Mouse (Mus musculus): ENCODE results near the gene Mafg. TPM values are rescaled to one million over a fixed set of nuclear protein-coding genes. Genes with fewer than 3 reads are reported as not detected.
"Not testable (repeated sequence)": the region's sequence is repeated elsewhere in the genome, so short reads cannot be mapped to it uniquely, and the experiment has no call there.

The Mafg gene
- total and polyA plus RNA-seq, 3 experiments, result 17.0 to 63.7 (median 29.3) TPM

GRCm38 (mm10) chr11:120582982-120583293 lies 50.5 kb downstream of the Mafg start:
- peak; percentile 78; the same call in 1 of the 2 replicates for TF ChIP-seq MAFK (IDR thresholded peaks at IDR 0.05; ENCODE audit: insufficient replicate concordance, low read length)
- H3K36me3 ChIP-seq (replicated peaks in 1 of 2; ENCODE audit: control insufficient read depth in 1 of 2, insufficient read depth in 1 of 2, low read length in 1 of 2), result peaks cover 49 to 64% of the 10 kb centered on the region in 2 experiments
- H3K9ac ChIP-seq (ENCODE audit: insufficient read depth, low read depth); dilution Hi-C loops (cut with MboI; ENCODE audit: extremely low pct_ligation_motif_present, extremely low pct_unique_long_range_greater_than_20kb, low sequenced_read_pairs); H3K4me2 ChIP-seq (ENCODE audit: insufficient read depth, low read depth, poor library complexity, severe bottlenecking); DNase-seq (ENCODE audit: extremely low read depth); H3K27ac ChIP-seq (ENCODE audit: insufficient read depth, low read depth); H3K9me3 ChIP-seq (replicated peaks; ENCODE audit: low read length); H3K27me3 ChIP-seq (replicated peaks); H3K4me3 ChIP-seq (replicated peaks in 1 of 3; ENCODE audit: low read depth in 2 of 3, low read length in 2 of 3, poor library complexity in 1 of 3); in situ Hi-C loops (cut with MboI; ENCODE audit: low pct_ligation_motif_present, low pct_unique_long_range_greater_than_20kb, low sequenced_read_pairs): not testable (repeated sequence)
- peaks cover 11 to 35% of the 10 kb centered on the region in 2 experiments for H3K4me1 ChIP-seq (ENCODE audit: control insufficient read depth in 1 of 2, insufficient read depth in 2 of 2)
- peaks cover 27% of the 10 kb centered on the region for H3K79me2 ChIP-seq (replicated peaks; ENCODE audit: control insufficient read depth, extremely low read depth, insufficient read depth, poor library complexity, severe bottlenecking)

GRCm38 (mm10) chr11:120582268-120582981 lies 51.0 kb downstream of the Mafg start:
- Histone ChIP-seq H3K4me1 (ENCODE audit: control insufficient read depth in 1 of 2, insufficient read depth in 2 of 2) (peaks cover 11 to 40% of the 10 kb centered on the region in 2 experiments), H3K9ac (ENCODE audit: insufficient read depth, low read depth) (peak overlapping the region; percentile 93), H3K27ac (ENCODE audit: insufficient read depth, low read depth) (peak overlapping the region; percentile 89), H3K79me2 (replicated peaks; ENCODE audit: control insufficient read depth, extremely low read depth, insufficient read depth, poor library complexity, severe bottlenecking) (peaks cover 27% of the 10 kb centered on the region), H3K9me3 (replicated peaks; ENCODE audit: low read length) (peaks cover 4% of the 10 kb centered on the region), H3K36me3 (replicated peaks in 1 of 2; ENCODE audit: control insufficient read depth in 1 of 2, insufficient read depth in 1 of 2, low read length in 1 of 2) (peaks cover 50 to 64% of the 10 kb centered on the region in 2 experiments), H3K27me3 (replicated peaks) (no peaks in the 10 kb centered on the region), H3K4me3 (replicated peaks in 1 of 3; ENCODE audit: low read depth in 2 of 3, low read length in 2 of 3, poor library complexity in 1 of 3) (peak overlapping the region; percentile 61 to 85 (median 77)), H3K4me2 (ENCODE audit: insufficient read depth, low read depth, poor library complexity, severe bottlenecking) (peak overlapping the region; percentile 74)
- peak; percentile 75 for DNase-seq (ENCODE audit: extremely low read depth)
- TF ChIP-seq UBTF (IDR thresholded peaks at IDR 0.05; ENCODE audit: low read depth, low read length) (no peak), POLR2A (IDR thresholded peaks at IDR 0.05; ENCODE audit: low read depth, low read length) (0 out of 2 replicates have a peak, but pooled peaks have one; percentile 5), RCOR1 (conservative IDR thresholded peaks at IDR 0.05; ENCODE audit: low read depth, low read length) (no peak), SMC3 (IDR thresholded peaks at IDR 0.05; ENCODE audit: low read depth, low read length) (peak; percentile 6; the same call in 1 of the 2 replicates), SIN3A (IDR thresholded peaks at IDR 0.05; ENCODE audit: low read length) (no peak; the same call in 1 of the 2 replicates), JUND (conservative IDR thresholded peaks at IDR 0.05; ENCODE audit: low read depth, low read length) (no peak), ETS1 (conservative IDR thresholded peaks at IDR 0.05; ENCODE audit: low read depth, low read length) (no peak), ZNF384 (IDR thresholded peaks at IDR 0.05; ENCODE audit: low read depth, low read length) (no peak), CHD2 (IDR thresholded peaks at IDR 0.05; ENCODE audit: low read length) (no peak), PAX5 (IDR thresholded peaks at IDR 0.05; ENCODE audit: low read length) (no peak), CTCF (conservative IDR thresholded peaks at IDR 0.05 in 1 of 2, IDR thresholded peaks at IDR 0.05 in 1 of 2; ENCODE audit: low read depth in 2 of 2, low read length in 2 of 2) (peak; percentile 65 to 81), TCF12 (IDR thresholded peaks at IDR 0.05; ENCODE audit: low read depth, low read length) (peak; percentile 34; the same call in 1 of the 2 replicates), IRF4 (IDR thresholded peaks at IDR 0.05; ENCODE audit: low read depth, low read length) (no peak), ZC3H11A (IDR thresholded peaks at IDR 0.05; ENCODE audit: low read depth, low read length) (no peak), ELF1 (IDR thresholded peaks at IDR 0.05; ENCODE audit: low read depth, low read length) (no peak), POLR2AphosphoS2 (IDR thresholded peaks at IDR 0.05; ENCODE audit: low read depth, low read length) (0 out of 2 replicates have a peak, but pooled peaks have one; percentile 27), EP300 (IDR thresholded peaks at IDR 0.05; ENCODE audit: low read length) (0 out of 2 replicates have a peak, but pooled peaks have one; percentile 2), USF2 (conservative IDR thresholded peaks at IDR 0.05; ENCODE audit: low read depth, low read length) (peak; percentile 82), BHLHE40 (IDR thresholded peaks at IDR 0.05; ENCODE audit: low read depth, low read length) (peak; percentile 67), MXI1 (IDR thresholded peaks at IDR 0.05; ENCODE audit: low read depth, low read length) (no peak), MYC (IDR thresholded peaks at IDR 0.05; ENCODE audit: low read depth, low read length) (peak; percentile 58; the same call in 1 of the 2 replicates), NELFE (IDR thresholded peaks at IDR 0.05; ENCODE audit: low read depth, low read length) (no peak), TBP (conservative IDR thresholded peaks at IDR 0.05; ENCODE audit: low read depth, low read length) (0 out of 2 replicates have a peak, but pooled peaks have one; percentile 45), USF1 (IDR thresholded peaks at IDR 0.05; ENCODE audit: low read depth, low read length) (peak; percentile 69), RAD21 (IDR thresholded peaks at IDR 0.05; ENCODE audit: low read depth, low read length) (peak; percentile 44), MAX (IDR thresholded peaks at IDR 0.05; ENCODE audit: low read length) (peak; percentile 86)
- dilution Hi-C loops (cut with MboI; ENCODE audit: extremely low pct_ligation_motif_present, extremely low pct_unique_long_range_greater_than_20kb, low sequenced_read_pairs), result no loop called here
- in situ Hi-C loops (cut with MboI; ENCODE audit: low pct_ligation_motif_present, low pct_unique_long_range_greater_than_20kb, low sequenced_read_pairs), result no loop called here

Measured in CH12.LX (cell line).